Mouse (Mus musculus) lung, adult 10 weeks (tissue): Measurements from ENCODE around the gene Trappc6a. TPM values are rescaled to one million over a fixed set of nuclear protein-coding genes. Genes with fewer than 3 reads are reported as not detected.

Experiments
- polyA plus RNA-seq: library from polyadenylated mRNA; stranded (reverse); fragments of 350-450 nt; fragmentation: Illumina TruSeq; extraction: RNeasy Lipid Tissue Mini Kit (QIAGEN cat#74804); gene quantifications from one replicate; pipeline ENCODE4 v1.2.3, GENCODE M21; 2014; ENCODE audit warnings: low read depth, low replicate concordance; ENCODE audit not compliant: insufficient read depth

Trappc6a gene
- polyA plus RNA-seq = 58.3 TPM

DNA sequence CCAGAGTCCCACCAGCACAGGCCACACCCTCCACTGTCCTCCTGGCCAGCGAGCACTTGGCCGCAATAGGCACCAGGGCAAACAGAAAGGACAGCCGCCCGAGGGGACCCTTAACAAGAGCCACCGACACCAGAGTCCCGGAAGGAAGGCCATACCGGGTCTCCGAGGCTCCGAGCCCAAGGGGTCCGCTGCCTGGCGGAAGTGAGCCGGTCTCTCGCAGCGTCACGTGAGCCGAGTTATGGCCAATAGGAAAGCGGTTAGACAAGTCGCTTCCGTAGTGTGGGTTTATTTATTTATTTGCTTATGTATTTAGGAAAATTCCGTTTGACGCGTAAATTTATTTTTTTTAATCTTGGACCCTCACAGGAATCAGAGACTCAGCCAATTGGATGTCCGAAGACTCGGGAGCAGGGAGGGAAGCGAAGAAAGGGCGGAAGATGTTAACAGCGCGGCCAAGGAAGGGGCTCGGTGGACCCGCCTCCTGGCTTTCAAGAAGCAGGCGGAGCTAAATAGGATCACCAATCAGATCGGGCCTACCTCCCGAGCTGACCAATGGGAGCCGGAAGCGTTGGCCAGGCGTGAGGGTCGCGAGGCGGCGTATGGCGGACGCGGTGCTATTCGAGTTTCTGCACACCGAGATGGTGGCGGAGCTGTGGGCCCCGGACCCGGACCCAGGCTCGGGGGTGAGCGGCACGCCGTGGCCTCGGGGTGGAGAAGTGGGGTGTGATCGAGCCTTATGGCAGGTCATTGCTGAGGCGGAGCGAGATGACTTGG, at the start of gene Trappc6a, which contains the start of gene Bloc1s3:
Trappc6a (plus strand) TSS at position 246 of the 774 bp plus-strand sequence.
Bloc1s3 (minus strand) TSS at position 218 of the 774 bp plus-strand sequence.

DNA sequence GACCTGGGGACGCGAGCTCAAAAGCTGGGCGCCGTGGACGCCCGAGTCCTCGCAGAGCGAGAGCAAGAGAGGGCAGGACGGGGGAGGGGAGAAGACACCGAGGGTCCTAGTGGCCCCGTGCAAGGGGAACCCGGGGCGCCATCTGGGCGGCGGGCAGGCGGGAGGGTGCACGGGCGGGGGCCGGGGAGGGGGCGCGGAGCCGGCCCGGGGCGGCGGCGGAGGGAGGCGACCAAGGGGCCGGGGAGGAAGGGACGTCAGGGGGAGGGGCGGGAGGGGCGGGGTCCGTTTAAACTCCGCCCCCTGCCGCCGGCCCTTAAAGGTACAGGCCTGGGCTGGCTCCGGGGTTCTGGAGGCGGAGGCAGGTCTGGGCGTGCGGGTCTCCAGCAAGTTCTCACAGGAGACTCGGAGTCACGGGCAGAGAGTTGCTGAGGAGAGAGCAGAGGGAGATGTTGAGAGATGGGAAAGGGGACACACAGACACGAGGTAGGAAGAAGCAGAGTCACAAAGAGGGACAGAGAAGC, 49.5 kb upstream of the Trappc6a start, which contains the start of gene Mark4:
Mark4 (minus strand) TSS at position 231 of the 521 bp plus-strand sequence.

DNA sequence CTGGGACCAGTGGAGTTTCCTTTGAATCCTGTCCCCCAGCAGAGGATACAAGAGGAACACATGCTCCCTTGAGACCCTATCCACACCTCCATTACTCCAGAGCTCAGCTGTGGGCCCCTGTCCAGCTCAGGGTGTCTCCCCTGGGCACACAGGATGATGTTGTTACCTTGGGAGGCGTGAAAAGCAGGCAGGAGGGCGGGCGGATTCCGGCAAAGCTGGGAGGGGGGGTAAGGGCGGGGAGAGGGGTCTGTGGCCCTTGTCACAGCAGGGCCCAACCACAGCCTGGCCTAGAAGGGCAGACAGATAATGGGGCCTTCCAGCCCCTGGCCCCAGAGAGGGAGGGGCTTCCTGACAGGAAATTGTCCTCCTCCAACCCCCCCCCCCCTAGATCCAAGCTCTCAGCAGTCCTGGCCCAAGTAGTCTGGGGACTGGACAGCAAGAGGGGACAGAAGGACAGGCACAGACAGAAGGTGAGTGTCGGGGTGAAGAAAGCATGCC, 45.3 kb upstream of the Trappc6a start, which contains the start of gene Exoc3l2:
Exoc3l2 (plus strand) TSS at position 448 of the 498 bp plus-strand sequence.

DNA sequence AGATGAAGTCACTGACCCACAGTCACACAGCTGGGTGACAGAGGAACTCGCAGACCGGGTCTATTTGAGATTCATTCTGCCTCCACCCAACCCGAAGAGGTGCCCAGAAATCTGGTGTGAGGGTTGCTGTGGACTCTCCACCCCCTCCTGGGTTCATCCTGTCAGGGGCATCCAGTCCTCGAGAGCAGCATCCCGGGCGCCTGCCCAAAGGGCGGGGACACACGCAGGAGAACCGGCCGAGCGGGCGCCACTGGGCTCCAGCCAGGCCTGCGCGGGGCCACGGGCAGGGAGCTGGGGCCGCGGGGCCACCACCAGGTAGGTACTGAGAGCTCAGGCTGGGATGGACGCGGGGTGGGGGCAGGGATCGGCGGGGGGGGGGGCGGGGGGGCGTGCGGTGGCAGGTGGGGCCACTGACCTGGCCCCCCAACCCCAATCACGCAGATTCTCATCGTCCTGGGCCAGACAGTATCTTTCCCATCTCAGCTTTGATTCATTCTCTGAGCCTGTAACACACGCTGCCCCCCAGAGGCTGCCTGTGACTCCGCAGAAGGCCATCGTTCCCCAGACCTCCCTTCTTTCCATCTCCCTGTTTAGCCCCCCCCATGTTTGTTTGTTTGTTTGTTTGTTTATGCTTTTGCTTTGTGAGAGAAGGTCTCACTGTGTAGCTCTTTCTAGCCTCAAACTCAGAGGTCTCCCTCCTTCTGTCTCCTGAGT, 9.6 kb downstream of the Trappc6a start, which contains the start of gene Nkpd1:
Nkpd1 (plus strand) TSS at position 187 of the 714 bp plus-strand sequence.

DNA sequence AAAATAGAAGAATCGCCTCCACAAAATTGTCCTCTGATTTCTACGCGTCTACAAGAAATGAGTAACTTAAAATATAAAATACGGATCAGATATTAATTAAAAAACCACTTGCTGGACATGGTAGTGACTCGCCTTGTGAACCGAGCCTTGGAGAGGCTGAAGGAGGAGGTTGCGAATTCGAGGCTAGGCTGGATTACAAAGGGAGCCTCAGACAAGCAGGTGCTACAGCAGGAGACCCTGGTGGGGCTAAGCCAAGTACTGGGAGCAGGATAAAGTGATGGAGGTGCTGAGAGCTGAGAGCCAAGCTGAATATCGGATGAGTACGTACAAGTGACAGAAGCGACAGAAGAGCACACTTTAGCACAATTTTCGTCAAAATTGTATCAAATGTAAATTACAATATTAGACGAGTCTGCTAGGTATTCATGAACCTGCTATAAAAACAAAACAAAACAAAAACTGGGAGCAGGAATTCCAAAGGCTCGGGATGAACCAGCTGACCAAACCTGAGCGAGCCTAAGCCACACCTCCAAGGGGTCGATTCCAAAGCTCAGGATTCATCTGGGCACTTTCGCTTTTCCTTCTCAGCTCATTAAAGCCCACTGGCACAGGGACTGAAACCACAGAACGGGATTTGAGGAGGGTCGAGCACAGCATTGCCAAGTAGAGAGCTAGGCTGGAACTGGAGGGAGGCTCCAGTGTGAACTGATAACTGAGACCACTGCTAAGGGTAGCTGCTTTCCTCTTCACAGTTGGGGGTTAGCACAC, 54.6 kb downstream of the Trappc6a start, which contains the start of gene Ppp1r37:
Ppp1r37 (minus strand) TSS at position 434 of the 768 bp plus-strand sequence.

Other genes with a start within 250 kb of the Trappc6a start
- 88.6 TPM for gene Vasp, start 236.6 kb upstream of the Trappc6a start, polyA plus RNA-seq
- gene Ppm1n, start 228.3 kb upstream of the Trappc6a start, polyA plus RNA-seq = not detected
- 22.9 TPM for gene Rtn2, start 225.8 kb upstream of the Trappc6a start, polyA plus RNA-seq
- gene Fosb, start 198.3 kb upstream of the Trappc6a start, polyA plus RNA-seq = 1.3 TPM
- gene Ercc1, start 163.6 kb upstream of the Trappc6a start, polyA plus RNA-seq = 27.7 TPM
- gene Cd3eap, start 148.9 kb upstream of the Trappc6a start, polyA plus RNA-seq = 5.7 TPM
- gene Ppp1r13l, start 148.6 kb upstream of the Trappc6a start, polyA plus RNA-seq = 2.5 TPM
- gene Ercc2, start 126.4 kb upstream of the Trappc6a start, polyA plus RNA-seq = 14.0 TPM
- gene Klc3, start 104.3 kb upstream of the Trappc6a start, polyA plus RNA-seq = 7.1 TPM
- 26.2 TPM for gene Ckm, start 103.6 kb upstream of the Trappc6a start, polyA plus RNA-seq
- gene Mark4, start 49.6 kb upstream of the Trappc6a start, polyA plus RNA-seq = 9.0 TPM
- gene Exoc3l2, start 45.1 kb upstream of the Trappc6a start, polyA plus RNA-seq = 1.3 TPM
- gene Bloc1s3, start within 50 bp of the Trappc6a start, polyA plus RNA-seq = 6.7 TPM
- 0.13 TPM for gene Nkpd1, start 9.4 kb downstream of the Trappc6a start, polyA plus RNA-seq
- gene Ppp1r37, start 54.7 kb downstream of the Trappc6a start, polyA plus RNA-seq = 50.4 TPM
- 1.9 TPM for gene Zfp296, start 68.9 kb downstream of the Trappc6a start, polyA plus RNA-seq
- 93.3 TPM for gene Gemin7, start 69.2 kb downstream of the Trappc6a start, polyA plus RNA-seq
- 17.3 TPM for gene Clasrp, start 96.1 kb downstream of the Trappc6a start, polyA plus RNA-seq
- 13.0 TPM for gene Relb, start 121.0 kb downstream of the Trappc6a start, polyA plus RNA-seq
- 45.0 TPM for gene Clptm1, start 156.6 kb downstream of the Trappc6a start, polyA plus RNA-seq
- 10.3 TPM for gene Apoc2, start 169.5 kb downstream of the Trappc6a start, polyA plus RNA-seq
- not detected for gene Gm44805, start 173.0 kb downstream of the Trappc6a start, polyA plus RNA-seq
- gene Apoc4, start 173.1 kb downstream of the Trappc6a start, polyA plus RNA-seq = not detected
- gene Apoc1, start 184.3 kb downstream of the Trappc6a start, polyA plus RNA-seq = 122 TPM
- 1,026 TPM for gene Apoe, start 190.8 kb downstream of the Trappc6a start, polyA plus RNA-seq
- gene Tomm40, start 207.0 kb downstream of the Trappc6a start, polyA plus RNA-seq = 28.0 TPM
- 39.0 TPM for gene Nectin2, start 242.1 kb downstream of the Trappc6a start, polyA plus RNA-seq